In the genomic region with DNA sequence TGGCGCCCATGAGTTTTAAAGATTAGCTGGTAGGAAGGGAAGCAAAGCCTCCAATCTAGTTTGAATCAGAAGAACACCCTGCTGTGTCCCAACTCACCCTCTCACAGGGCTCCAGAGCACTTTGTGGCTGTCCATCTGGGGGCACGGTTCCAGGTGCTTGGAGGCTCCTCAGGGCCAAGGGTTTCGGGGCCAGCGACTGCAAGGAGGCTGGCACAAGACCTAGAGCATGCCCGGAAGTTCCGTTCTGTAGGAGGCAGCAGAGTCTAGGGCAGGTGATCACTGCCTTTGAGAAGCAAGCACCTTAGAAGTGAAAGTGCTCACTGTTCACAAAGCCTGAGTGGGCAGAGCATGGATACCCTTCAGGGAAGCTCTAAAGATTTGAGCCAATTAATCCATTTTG, we compare ENCODE assay signal across 14 mouse cellular contexts.
A peak's percentile ranks its signal among the peaks of the same experiment; 100 is the strongest.
DNase-seq lines count a peak whose midpoint lies in the region; ATAC-seq and TF ChIP-seq lines count a peak whose summit lies in the region.
"Had no signal": no experiment of that assay in that cellular context is flagged by ENCODE, and none has a peak within 500 bp of the region (broad histone marks: within the 10 kb centered on the region; RNA-seq: fewer than 3 reads in every experiment).

No protein-coding gene starts in this region.

- no peak for TF ChIP-seq EP300 in heart, postnatal 0 days (IDR thresholded peaks at IDR 0.05; ENCODE audit: low read depth)
- TF ChIP-seq EP300 in liver, postnatal 0 days (IDR thresholded peaks at IDR 0.05; ENCODE audit: low read depth) = no peak

- H3K9me3 ChIP-seq in heart, postnatal 0 days (replicated peaks; ENCODE audit: control insufficient read depth, low read length) = no peaks in the 10 kb centered on the region
- H3K9me3 ChIP-seq in liver, postnatal 0 days (ENCODE audit: low read length) = no peaks in the 10 kb centered on the region
- H3K9me3 ChIP-seq in liver, embryonic 11.5 days (ENCODE audit: control insufficient read depth, low read length) = no peaks in the 10 kb centered on the region
- H3K9me3 ChIP-seq: embryonic facial prominence, embryonic 15.5 days; forebrain, embryonic 15.5 days; hindbrain, embryonic 15.5 days; neural tube, embryonic 13.5 days had no signal

- no peak; the same call in 1 of the 2 replicates for TF ChIP-seq CTCF in heart, postnatal 0 days (IDR thresholded peaks at IDR 0.05; ENCODE audit: low read depth)
- TF ChIP-seq CTCF in liver, postnatal 0 days (IDR thresholded peaks at IDR 0.05; ENCODE audit: low read depth) = 0 out of 2 replicates have a peak, but pooled peaks have one; percentile 13

- H3K9ac ChIP-seq in heart, postnatal 0 days (replicated peaks; ENCODE audit: low read depth, low read length) = no peak overlapping the region
- H3K9ac ChIP-seq in liver, postnatal 0 days (replicated peaks) = no peak overlapping the region
- H3K9ac ChIP-seq in liver, embryonic 11.5 days (ENCODE audit: low read depth, low read length) = no peak overlapping the region
- H3K9ac ChIP-seq: embryonic facial prominence, embryonic 15.5 days; forebrain, embryonic 15.5 days; hindbrain, embryonic 15.5 days; neural tube, embryonic 13.5 days had no signal

- no peaks in the 10 kb centered on the region for H3K36me3 ChIP-seq in heart, postnatal 0 days (replicated peaks; ENCODE audit: control insufficient read depth, insufficient read depth, low read length)
- no peaks in the 10 kb centered on the region for H3K36me3 ChIP-seq in liver, postnatal 0 days (replicated peaks; ENCODE audit: insufficient read depth, low read length)
- H3K36me3 ChIP-seq in liver, embryonic 11.5 days (ENCODE audit: control insufficient read depth, insufficient read depth, low read length) = no peaks in the 10 kb centered on the region
- H3K36me3 ChIP-seq: embryonic facial prominence, embryonic 15.5 days; forebrain, embryonic 15.5 days; hindbrain, embryonic 15.5 days; neural tube, embryonic 13.5 days had no signal

- H3K4me2 ChIP-seq in heart, postnatal 0 days (ENCODE audit: low read depth, low read length) = no peak overlapping the region
- H3K4me2 ChIP-seq in liver, postnatal 0 days (ENCODE audit: low read depth, low read length) = peak overlapping the region; percentile 18; the same call in 1 of the 2 replicates
- H3K4me2 ChIP-seq in liver, embryonic 11.5 days = no peak overlapping the region
- H3K4me2 ChIP-seq: embryonic facial prominence, embryonic 15.5 days; forebrain, embryonic 15.5 days; hindbrain, embryonic 15.5 days; neural tube, embryonic 13.5 days had no signal

- 88% methylated on average over 6 of the region's 6 CpGs for WGBS in heart, postnatal 0 days
- 79% methylated on average over 6 of the region's 6 CpGs for WGBS in liver, postnatal 0 days (ENCODE audit: insufficient replicate concordance)
- 85% methylated on average over 6 of the region's 6 CpGs for WGBS in liver, embryonic 11.5 days

- no peak for DNase-seq in heart, postnatal 0 days (ENCODE audit: low spot score)
- no peak for DNase-seq in heart, adult 8-10 months (ENCODE audit: low spot score)
- DNase-seq in liver, postnatal 0 days = no peak
- DNase-seq in liver, embryonic 11.5 days (ENCODE audit: low spot score) = no peak
- peak; percentile 22 for DNase-seq in lung, postnatal 14 days
- DNase-seq in adrenal gland, adult 8-10 months = no peak
- DNase-seq: cerebellum, postnatal 36 days; retina, postnatal 1 day had no signal

- no peak for ATAC-seq in heart, postnatal 0 days (ENCODE audit: insufficient read depth, low read depth)
- ATAC-seq in liver, postnatal 0 days = no peak
- ATAC-seq in liver, embryonic 11.5 days (replicated peaks; ENCODE audit: low FRiP score) = no peak
- no peak for ATAC-seq in frontal cortex, adult (ENCODE audit: low TSS enrichment)
- ATAC-seq: forebrain, embryonic 15.5 days; midbrain, embryonic 16.5 days had no signal

- H3K27ac ChIP-seq in heart, postnatal 0 days (ENCODE audit: low read depth) = peak overlapping the region; percentile 70
- H3K27ac ChIP-seq in liver, postnatal 0 days (ENCODE audit: low read depth) = no peak overlapping the region; the same call in 1 of the 2 replicates
- no peak overlapping the region for H3K27ac ChIP-seq in liver, embryonic 11.5 days (ENCODE audit: low read depth, low read length)
- H3K27ac ChIP-seq: embryonic facial prominence, embryonic 15.5 days; forebrain, embryonic 15.5 days; hindbrain, embryonic 15.5 days; neural tube, embryonic 13.5 days had no signal

- no peaks in the 10 kb centered on the region for H3K27me3 ChIP-seq in heart, postnatal 0 days (ENCODE audit: control insufficient read depth, insufficient read depth, low read length)
- no peaks in the 10 kb centered on the region for H3K27me3 ChIP-seq in liver, postnatal 0 days (ENCODE audit: insufficient read depth, low read length)
- no peaks in the 10 kb centered on the region for H3K27me3 ChIP-seq in liver, embryonic 11.5 days (replicated peaks; ENCODE audit: control insufficient read depth, insufficient read depth, low read length)
- H3K27me3 ChIP-seq: embryonic facial prominence, embryonic 15.5 days; forebrain, embryonic 15.5 days; hindbrain, embryonic 15.5 days; neural tube, embryonic 13.5 days had no signal

- no peak overlapping the region for H3K4me3 ChIP-seq in heart, postnatal 0 days (ENCODE audit: low read depth, low read length)
- H3K4me3 ChIP-seq in liver, postnatal 0 days (ENCODE audit: low read depth, low read length) = no peak overlapping the region
- H3K4me3 ChIP-seq in liver, embryonic 11.5 days (ENCODE audit: low read depth, low read length) = no peak overlapping the region
- H3K4me3 ChIP-seq: embryonic facial prominence, embryonic 15.5 days; forebrain, embryonic 15.5 days; hindbrain, embryonic 15.5 days; neural tube, embryonic 13.5 days had no signal

- peaks cover 16% of the 10 kb centered on the region for H3K4me1 ChIP-seq in heart, postnatal 0 days (ENCODE audit: control insufficient read depth, insufficient read depth)
- H3K4me1 ChIP-seq in liver, postnatal 0 days (ENCODE audit: insufficient read depth) = peaks cover 4% of the 10 kb centered on the region; the same call in 1 of the 2 replicates
- peaks cover 4% of the 10 kb centered on the region; the same call in 1 of the 2 replicates for H3K4me1 ChIP-seq in liver, embryonic 11.5 days (replicated peaks; ENCODE audit: control insufficient read depth, insufficient read depth, low read length)
- H3K4me1 ChIP-seq: forebrain, embryonic 15.5 days; hindbrain, embryonic 15.5 days; neural tube, embryonic 13.5 days had no signal
